Mouse (Mus musculus) v-Abl transformed pro-B cells (cell line): ENCODE data around the gene Cacng1.

Experiments used
- in situ Hi-C, 2 experiments: fragments of 400-800 bp; cut with MboI; formaldehyde crosslinking; loops; one replicate each; pipeline ENCODE4 v1.15.1; 2025; ENCODE audit not compliant: unreplicated experiment in 2 of 2

Gene Cacng1

DNA sequence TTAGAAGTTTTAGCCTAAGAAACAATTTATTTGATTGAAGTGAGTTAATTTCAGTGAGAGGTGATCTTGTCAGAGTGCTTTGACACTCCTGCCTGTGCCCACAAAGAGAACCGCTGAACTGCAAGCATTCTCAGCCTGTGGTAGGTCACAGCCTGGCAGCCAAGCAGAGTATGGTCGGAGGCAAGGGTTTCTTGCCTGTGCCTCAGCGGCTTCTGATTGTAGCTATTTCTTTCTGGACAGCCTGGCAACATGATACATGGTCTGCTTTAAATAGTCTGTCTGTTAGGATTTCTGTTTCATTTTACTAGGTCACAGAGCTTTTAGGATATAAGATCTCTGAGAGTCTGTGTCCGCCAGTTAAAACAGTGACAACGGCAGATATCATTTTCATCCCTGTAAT, 53.7 kb downstream of the Cacng1 start:
- in situ Hi-C loops, result no loop called here

DNA sequence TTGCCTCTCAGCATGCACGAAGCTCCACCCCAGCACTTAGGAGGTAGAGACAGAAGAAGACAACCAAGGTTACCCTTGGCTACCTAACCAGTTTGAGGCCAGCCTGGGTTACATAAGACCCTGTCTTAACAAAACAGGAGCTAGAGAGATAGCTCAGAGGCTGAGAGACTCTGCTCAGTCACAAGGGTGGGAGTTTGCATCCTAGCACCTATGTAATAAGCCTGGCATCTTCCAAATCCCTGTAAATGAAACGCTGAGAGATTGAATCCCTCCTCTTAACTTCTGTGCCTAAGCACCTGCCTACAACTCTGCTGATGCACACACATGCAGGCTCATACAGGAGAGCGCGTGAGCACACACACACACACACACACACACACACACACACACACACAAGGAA, 55.9 kb downstream of the Cacng1 start:
- in situ Hi-C loops, result no loop called here

DNA sequence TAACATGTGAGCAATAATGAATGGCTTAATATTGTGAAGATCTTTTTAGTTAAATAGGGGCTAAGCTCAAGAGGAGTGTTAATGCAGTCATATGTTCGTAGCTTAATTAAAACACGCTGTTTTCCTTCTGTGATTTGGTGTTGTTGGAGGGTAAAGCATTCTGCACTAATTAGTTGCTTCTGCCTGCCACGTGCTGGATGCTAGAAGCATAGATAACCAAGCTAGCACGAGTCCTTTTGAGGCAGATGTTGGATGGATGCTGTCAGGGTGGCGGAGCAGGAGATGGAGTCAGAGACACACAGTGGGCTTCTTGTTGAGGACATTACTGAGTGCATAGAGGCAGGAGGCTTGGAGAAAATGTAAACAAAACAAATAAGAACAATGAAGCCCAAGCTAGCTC, 59.2 kb downstream of the Cacng1 start:
- in situ Hi-C loops, result no loop called here

DNA sequence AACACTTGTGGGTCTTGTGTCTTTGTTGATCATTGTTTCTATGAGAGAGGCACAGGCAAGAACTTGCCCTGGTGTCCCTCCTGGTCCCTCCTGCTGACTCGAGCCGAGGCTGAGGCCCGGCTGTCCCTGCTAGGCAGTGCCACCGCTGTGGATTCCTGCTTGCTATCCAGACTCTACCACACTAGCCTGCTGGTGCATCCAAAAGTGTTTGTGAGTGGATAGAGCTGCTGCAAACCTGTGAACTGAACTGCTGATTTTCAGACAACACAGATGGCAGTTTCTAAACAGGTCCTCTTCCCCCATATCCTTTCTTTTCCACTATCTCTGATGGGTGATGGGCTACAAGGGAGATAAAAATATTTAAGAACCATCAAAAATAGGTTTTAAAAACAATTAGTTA, 60.8 kb downstream of the Cacng1 start:
- in situ Hi-C loops, result no loop called here
